Mouse (Mus musculus): ENCODE data around the gene Gstp2.

- TF ChIP-seq CTCF (IDR thresholded peaks at IDR 0.05; ENCODE audit: extremely low read depth, insufficient read depth, insufficient read length, insufficient replicate concordance) = no peak
- TF ChIP-seq POLR2A (IDR thresholded peaks at IDR 0.05; ENCODE audit: low read depth, low read length) = no peak
Measured at GRCm38 (mm10) chr19:4086156-4086555, 40.3 kb upstream of the Gstp2 start.
